Mouse (Mus musculus): ENCODE measurements around the gene Tub.

Tub gene

DNA sequence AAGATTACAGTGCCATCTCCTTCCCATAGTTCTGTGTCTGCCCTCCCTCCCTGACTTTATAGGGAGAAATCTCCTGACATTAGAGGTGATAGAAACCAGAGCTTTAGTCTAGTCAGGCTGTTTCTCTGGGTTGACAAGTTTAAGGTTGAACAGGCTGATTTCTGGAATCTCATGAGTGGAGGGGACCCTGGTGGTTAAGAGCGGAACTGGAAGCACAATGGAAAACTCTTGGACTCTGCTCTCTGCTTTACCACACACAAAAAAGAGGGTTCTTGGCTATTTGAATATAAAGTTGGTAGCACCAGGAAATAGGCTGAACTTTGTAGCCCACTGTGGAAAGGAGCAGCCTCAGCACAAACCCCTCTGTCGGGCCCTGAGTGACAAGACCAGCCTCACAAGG lies 81.9 kb downstream of the Tub start:
- DNase-seq: no peak

DNA sequence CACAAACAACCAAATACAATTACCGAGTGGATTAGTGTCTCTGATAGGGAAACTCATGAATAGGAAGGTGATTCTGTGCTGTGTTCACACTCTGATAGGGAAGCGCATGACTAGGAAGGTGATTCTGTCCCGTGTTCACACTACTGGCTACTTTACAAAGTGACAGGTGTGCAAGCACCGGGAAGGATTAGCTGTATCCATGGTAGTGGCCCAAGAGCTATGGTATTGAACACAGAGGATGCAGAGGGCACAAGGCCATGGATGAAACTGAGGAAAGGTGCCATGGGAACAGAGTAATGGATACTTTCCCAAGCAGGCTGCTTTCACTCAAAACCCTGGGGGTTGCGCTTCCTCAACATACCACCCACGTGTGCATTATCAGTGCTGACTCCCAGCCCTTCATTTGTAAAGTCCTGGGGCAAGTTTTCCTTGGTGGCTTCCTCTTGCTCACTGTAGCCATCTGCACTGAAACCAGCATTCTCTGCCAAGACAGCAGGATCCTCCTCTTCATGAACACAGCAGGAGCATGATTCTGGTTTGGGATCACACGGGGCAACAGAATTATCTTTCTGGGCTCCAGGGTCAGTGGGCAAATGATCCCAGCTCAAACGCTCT lies 88.1 kb downstream of the Tub start:
- no peak for DNase-seq

DNA sequence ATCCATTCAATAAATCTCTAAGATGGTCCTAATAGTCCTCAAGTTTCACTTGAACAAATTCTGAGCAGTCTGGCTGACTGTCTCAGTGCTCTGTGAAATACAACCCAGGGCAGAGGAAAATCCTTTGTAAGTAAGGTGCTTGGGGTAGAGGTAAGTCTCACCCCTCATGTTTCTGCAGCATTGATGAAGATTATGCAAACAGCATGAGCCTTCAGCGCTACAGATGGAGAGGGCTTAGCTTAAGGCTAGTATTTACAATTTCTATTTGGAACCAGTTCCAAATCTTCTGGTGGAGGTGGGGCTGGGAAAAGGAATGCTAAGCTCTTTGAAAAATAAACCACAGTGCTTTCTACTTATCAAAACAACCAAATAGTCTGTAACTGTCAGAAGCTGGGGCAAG lies 88.8 kb downstream of the Tub start:
- DNase-seq: no peak

DNA sequence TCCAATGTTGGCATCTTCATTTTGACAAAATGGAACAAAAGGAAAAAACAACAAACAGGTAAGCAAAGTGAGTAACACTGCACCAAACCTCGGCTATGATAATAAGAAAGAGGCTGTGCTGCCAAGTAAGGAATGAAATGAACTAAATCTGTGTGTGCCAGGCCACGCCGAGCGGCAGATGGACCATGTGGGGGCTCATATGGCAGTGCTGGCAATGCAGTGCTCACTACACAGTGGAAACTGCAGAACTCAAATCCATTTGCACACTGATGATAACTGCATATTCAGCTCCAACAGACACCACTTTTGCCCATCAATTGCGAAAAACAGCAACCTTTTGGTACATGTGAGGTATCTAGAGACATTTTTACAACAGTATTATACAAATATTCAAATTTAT lies 89.3 kb downstream of the Tub start:
- no peak for DNase-seq

DNA sequence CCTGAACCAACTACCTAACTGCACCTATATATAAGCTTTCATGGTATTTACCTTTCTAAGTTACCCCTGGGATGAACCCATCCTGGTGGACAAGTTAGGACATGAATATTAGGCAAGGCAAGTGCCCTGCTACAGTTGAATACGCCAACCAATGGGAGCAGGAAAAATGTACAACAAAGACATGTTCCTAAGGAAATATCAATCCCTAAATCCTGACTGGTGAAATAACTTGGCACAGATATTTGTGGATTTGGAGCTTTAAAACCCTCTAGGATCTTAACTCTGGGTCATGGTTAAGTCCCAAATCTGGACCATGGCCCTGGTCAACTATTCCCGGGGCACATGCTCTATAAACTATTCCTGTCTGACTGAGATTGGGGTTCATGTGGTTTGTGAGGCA lies 95.7 kb downstream of the Tub start:
- no peak for DNase-seq

DNA sequence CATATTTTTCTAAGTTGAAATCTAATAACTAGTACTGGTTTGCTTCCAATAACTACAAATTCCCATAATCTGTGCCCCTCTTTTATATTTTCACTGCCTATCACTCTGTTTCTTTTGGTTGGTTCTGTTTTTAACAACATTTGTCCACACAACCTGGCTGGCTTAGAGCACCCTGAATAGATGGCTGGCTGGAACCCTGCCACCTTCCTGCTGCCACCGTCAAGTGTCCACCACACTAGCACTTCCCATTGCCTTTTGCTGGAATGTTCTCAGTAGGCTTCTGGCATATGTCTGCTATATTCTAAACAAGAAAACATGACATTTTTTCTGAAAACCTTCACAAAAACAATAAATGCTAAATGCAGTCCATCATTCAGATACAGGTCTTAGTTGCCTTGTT lies 100.7 kb downstream of the Tub start:
- no peak for DNase-seq

DNA sequence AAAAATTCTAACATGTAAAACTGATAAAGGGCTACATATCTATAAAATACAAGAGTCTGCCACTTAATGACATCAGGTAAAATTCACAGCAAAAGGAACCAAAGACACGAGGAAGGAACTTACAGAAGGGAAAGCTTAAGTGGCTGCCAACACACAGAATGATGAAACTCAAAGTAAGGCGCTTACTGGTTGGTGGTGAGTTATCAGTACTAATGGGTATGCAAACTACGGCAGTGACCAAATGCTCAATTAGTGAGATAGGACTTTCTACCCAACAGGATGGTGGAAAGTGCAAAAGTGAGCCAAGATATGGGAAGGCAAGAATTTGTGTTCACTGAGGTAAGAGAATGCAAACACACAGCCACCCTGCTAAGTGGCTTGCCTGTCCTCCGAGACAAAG lies 109.4 kb downstream of the Tub start:
- no peak for DNase-seq

DNA sequence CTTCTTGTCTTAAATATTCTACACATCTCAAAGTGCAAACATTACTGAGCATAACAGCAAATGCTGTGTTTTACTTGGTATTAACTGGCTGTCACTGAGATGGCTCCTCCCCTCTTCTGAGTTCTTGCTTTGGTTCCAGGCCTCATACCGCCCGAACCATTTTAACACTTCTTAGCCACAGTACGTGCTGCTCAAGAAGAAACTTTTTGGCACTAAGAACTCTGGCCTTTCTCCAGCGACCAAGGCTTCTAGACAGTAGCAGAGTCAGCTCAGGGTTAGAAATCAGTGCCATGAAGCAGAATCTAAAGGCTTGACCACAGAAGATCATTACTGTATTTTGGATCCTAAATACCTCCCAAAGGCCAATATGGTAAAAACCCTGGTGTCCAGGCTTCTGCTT lies 119.5 kb downstream of the Tub start:
- no peak for DNase-seq

DNA sequence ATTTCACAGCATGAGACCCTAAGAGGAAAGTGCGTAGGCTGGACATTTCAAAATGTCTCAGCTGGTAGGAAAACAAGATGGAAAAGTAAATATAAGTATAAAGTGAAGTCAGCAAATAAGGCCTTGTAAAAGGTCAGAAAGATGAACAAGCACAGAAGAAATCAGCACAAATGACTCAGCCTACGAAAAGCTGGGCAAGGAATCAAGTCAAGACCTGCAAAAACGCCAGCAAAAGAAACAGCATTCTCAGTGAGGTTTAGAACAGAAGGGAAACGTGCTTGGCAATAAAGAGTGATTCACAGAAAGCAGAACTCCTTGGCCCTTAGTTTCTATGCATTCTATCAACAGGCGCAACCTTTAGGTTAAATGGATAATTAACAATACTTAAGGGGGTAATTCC lies 122.2 kb downstream of the Tub start:
- DNase-seq: no peak

DNA sequence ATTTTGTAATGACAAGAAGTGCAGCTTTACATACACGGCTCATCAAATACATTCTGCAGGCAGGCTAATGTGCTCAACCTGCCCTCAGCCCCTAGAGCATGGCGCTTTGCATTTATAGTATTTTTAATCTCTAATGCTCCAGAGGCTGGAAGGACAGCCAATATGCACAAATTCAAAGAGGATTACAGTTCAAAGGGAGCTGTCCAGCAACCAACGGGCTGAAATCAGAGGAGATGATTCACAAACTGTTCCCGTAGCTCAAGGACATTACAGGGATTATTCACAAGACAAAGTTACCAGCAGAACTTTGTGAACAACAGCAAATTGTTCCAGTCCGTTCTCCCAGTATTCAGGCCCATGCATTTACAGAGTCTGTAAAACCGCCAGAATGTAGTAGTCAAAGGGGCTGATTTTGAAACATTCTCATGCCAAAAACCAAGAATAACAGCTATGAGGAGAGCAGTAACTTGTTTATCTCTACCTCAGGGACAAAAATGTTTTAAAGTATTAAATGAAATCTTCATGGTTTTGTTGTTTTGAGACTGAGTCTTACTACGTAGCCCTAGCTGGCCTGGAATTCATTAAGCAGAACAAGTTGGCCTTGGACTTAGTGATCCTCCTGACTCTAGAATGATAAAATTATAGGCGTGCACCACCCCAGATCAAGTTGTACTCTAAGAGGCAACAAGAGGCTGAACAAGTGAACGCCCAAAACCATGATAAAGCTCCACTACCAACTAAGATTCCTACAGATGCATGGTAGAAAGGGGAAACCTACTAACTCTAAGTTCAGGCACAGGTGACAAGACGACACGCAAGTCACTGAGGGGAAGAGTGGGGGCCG lies 132.4 kb downstream of the Tub start:
- DNase-seq: peak; percentile 17

DNA sequence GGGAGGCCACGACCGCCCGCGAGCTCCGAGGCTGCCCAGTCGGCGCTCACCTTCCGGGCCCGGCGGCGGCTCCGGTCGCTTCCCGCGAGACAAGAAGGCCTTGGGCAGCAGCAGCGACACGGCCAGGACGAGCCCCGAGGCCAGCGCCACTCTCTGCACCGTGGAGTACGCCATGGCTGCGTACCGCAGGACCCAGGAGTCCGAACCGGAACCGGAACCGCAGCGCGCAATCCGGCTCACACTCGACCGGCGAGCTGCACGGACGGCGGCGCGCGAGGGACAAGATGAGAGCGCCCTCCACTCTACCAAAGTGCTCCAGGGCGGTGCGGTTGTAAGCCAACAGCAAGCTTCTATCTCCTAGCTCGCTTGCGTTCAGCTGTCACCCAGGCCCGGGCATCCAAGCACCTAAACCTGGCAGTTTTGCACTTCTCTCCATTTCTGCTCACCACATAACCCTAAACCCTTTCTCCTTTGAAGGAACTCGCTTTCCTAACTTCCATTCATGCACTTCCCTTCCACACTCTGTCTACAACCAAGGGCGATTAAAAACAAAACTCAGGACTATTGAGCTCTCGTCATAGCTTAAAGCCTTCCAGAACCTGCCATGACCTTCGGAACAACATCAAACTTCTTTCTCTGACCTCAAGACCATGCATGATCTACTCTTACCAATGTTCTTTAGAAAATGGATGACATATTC lies 133.1 kb downstream of the Tub start, which contains the start of gene Ric3:
Ric3 (minus strand) TSS at position 219 of the 700 bp plus-strand sequence.
- peak; percentile 32 for DNase-seq

DNA sequence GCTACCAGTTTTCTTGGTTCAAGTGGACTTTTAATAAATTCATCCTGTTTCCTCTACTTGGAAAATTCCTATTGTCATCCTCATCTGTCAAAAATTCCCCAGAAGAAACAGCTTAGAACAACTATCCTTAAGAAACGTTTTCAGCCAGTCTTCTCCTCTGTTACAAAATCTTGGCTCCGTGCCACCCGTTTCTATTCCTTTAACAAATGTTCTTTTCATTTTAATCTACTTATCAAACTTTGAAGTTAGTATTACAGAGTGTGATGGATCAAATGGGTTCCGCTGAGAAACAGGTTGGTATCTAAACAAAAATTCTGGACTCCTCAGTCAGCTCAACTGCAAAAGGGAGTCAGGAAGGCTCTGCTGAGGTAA lies 133.7 kb downstream of the Tub start:
- no peak for DNase-seq

Measured in kidney, adult 9 months (tissue).